Mouse (Mus musculus) heart, embryonic 11.5 days (tissue): ENCODE data around the gene Lipo3. TPM values are rescaled to one million over a fixed set of nuclear protein-coding genes. Genes with fewer than 3 reads are reported as not detected.

Experiments
- microRNA-seq: library from miRNA; unstranded; fragments of <30 nt; microRNA quantifications from one replicate; pipeline ENCODE4, GENCODE M21; 2016; ENCODE audit warnings: borderline number of aligned reads
- polyA plus RNA-seq: library from polyadenylated mRNA; unstranded; fragments of >200 nt; fragmentation: Nextera tagmentation; extraction: Ambion mirVana; gene quantifications from 2 replicates; pipeline ENCODE4 v1.2.1, GENCODE M21; 2014

Lipo3 gene
- polyA plus RNA-seq, 1 experiment from 2014 or later, result 12.7 TPM

Small RNAs within 50 kb of the gene (microRNA-seq; reads per million reads assigned to microRNA genes)
- gene Gm27440, result not detected

Other genes with a start within 250 kb of the Lipo3 start
- not detected in 2 replicates for gene Lipo4, start 244.2 kb downstream of the Lipo3 start, polyA plus RNA-seq
- gene Gm8978, start 136.7 kb downstream of the Lipo3 start, polyA plus RNA-seq, result not detected in 2 replicates
- gene Lipo2, start 10.6 kb downstream of the Lipo3 start, polyA plus RNA-seq, result 0.62 and 0.66 TPM in 2 replicates
- gene Lipo1, start 25.5 kb upstream of the Lipo3 start, polyA plus RNA-seq, result not detected in 2 replicates
- gene Lipf, start 199.2 kb upstream of the Lipo3 start, polyA plus RNA-seq, result 0.21 TPM in 2 replicates
- not detected in 2 replicates for gene Lipk, start 246.3 kb upstream of the Lipo3 start, polyA plus RNA-seq